Mouse (Mus musculus) adrenal gland, postnatal 4 days (tissue): Measurements from ENCODE around the gene Nek5. TPM values are rescaled to one million over a fixed set of nuclear protein-coding genes. Genes with fewer than 3 reads are reported as not detected.
A peak's percentile ranks its signal among the peaks of the same experiment; 100 is the strongest.
"Not testable (repeated sequence)": the region's sequence is repeated elsewhere in the genome, so short reads cannot be mapped to it uniquely, and the experiment has no call there.

Source experiments
- DNase-seq, 2 experiments: peaks; one replicate each; pipeline ENCODE4 v3.0.0; 2021 to 2022; ENCODE audit warnings: low spot score in 2 of 2, mixed read lengths in 2 of 2
- long read RNA-seq, 2 experiments: library from polyadenylated mRNA; stranded (forward); transcript quantifications; one replicate each; pipeline ENCODE4 v2.0.0; 2021
- total RNA-seq, 2 experiments: library from RNA; stranded (reverse); gene quantifications; 2 replicates each; pipeline ENCODE4 v1.2.3; 2021

Gene Nek5
- 1 to 10 TPM; 3.1 to 3.3 TPM for total RNA-seq
- long read RNA-seq, experiment 1, partial matches to known transcripts, result 2 of 4 reads
- long read RNA-seq, experiment 1, other reads (novel, unspliced or antisense), result 2 of 4 reads
- long read RNA-seq, experiment 2, partial matches to known transcripts, result 1 of 5 reads
- long read RNA-seq, experiment 2, other reads (novel, unspliced or antisense), result 3 of 5 reads

DNA sequence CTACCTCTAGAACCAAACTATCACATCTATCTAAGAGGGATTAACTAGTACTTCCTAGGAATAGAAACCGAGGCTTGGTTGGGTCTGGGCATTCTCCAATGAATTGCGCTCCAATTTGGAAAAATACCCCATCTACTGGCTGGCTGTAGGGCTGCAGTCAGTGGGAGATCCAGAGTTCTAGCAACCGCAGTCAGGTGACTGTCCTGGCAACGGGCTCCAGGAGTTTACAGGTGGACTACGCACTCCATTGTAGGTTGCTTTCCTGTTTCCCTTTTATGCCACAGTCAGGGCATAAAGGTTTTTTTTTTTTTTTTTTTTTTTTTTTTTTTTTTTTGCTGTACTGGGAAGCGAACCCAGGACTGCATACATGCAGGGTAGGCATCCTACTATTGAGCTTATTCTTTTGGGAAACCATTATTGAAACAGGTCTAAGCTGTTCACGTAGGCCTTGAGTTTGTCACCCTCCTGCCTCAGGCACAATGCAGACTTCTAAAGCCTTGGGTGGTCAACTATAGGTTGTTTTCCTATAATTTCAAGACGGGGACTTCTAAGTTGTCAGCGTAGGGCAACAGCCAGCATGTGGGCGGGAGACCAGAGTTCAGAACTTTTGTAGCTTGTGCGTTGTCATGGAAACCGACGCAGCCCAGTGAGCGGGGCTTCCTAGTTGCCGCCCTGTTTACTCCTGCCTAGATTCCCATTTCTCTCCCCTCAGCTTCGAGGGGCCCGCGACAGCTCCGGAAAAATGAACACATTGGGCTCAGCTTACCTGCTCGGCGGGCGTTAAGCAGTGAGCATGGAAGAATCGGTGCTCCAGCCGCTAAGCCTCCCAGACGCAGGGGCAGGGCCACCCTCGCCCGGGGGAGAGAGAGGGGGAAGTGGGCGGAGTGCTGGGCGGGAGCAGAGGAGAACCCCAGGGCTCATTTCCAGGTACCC is at the start of gene Nek5:
Nek5 (minus strand) TSS at position 834 of the 933 bp plus-strand sequence.
- DNase-seq, result peak; percentile 12 to 19

DNA sequence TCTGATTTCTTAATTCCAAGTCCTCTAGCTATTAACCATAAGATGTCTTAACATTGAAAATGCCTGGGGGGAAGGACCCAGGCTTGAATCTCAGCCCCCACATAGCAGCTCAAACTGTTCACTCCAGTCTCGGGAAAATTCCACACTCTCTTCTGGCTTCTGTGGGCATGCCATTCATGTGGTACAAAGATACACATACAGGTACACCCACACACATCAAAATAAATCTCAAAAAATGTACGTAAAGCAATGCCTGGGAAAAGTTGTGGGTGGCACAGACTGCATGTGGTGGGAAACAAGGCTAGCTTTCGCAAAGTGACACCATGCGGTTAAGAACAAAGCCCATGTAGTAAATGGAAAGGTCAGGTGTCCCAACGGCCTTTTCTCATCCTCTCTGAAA is 44.3 kb upstream of the Nek5 start:
- no peak for DNase-seq

DNA sequence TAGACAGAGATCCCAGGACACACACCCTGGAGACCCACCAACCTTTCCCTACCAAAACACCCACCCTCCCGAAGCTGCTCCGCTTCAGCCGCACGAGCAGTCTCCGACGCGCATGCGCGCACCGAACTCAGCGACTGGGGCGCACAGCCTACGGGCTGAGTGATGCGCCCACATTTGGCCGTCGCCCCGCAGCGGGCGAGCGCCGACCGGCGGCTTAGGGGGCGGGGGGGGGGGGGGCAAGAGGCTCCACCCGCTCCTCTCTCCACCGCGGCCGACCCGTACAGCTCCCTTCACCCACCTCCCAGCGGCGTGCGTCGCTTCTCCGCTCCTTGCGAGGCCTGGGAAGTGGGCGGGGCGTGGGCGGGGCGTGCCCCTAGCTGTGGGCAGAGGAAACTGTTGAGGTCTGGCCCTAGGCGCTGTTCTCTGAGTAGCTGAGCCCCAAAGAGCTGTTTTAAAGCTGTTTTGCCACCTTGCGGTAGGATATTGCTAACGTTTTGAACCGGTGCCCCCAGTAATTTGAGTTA is 41.3 kb upstream of the Nek5 start, which contains the start of gene Nek3:
Nek3 (minus strand) TSS at position 356 of the 524 bp plus-strand sequence.
- peak; percentile 57 to 77 for DNase-seq

DNA sequence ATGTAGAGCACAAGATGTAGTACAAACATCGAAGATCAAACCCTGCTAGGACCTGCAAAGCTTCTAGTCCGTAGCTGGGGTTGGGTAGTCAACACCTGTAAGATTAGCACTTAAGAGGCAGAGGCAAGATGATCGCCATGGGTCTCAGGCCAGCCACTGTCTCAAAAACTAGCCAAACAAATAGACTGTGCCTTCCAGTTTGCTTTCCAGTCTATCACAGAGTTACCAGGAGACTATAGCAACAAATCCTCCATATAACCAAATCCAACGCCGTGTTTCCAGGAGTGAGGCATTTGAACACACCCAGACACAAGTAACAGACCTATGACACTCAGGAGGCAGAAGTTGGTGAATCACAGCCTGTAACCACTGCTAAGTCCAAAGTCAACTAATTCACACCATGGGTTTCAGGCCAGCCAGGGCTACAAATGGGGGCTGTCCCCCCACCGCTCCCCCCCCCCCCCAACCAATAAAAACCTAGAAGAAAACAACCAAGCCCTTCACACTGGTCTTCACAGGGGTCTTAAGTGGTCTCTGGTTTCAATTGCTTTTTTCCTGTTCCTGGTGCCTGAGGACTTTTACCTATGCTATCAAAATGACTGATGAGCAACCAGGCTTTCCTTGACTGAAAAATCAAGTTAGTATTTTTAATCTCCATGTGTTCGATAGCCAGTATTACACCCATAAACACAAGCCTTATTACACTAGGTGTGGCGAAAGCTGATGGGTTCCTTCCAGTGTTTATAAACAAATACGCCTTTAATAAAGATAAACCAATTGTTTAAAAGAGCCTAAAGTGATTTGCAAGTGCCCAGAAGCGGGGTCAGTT is 40.6 kb upstream of the Nek5 start:
- DNase-seq, result no peak

DNA sequence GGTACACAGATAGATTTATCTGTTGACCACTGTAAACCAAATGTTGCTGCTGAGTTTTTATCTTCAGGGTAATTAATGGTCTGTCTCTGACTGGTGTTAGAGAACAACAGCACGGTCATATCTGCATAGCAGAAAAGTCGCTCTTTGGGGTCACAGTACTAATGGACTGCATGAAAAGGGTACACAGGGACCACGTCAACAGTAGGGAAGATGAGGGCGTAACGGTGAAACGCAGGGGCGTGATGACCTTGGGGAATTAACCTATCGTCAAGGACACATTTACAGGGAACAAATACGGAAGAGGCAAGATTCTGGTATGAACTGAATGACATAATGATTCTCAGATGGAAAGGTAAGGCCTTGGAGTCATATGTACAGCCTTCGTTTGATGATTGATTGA is 39.6 kb upstream of the Nek5 start:
- DNase-seq, result no peak

DNA sequence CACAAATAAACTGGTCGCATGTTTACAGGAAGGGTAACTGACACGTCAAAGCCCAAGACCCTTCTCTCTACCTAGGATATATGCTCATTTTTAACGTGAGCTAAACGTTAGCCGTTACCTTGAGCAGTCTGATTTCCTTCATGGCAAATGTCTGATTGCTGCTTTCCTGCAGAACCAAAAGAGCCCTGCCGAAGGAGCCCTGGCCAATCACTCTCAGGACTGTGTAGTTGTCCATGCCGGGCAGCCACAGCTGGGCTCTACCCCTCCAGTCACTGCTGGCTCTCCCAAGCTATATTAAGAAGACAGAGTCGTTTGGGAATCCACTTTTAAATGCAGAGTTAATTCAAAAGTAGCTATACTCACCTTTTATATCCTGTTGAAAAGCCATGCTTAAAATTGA is 37.4 kb upstream of the Nek5 start:
- DNase-seq, result no peak

DNA sequence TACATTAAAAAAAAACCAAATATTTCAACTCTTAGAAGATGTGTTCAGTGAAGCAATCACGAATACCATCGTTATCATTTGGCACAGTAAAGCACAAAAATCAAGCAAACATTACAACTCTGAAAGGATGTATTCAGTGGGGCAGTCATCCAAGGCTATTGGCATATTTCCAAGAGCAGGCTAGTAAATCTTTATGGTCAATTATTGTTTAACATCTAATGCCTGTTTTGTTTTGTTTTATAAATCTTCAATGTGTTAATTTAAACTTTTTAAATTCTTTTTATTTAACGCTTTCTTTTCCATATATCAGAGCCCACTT is 25.5 kb upstream of the Nek5 start:
- DNase-seq, result no peak

DNA sequence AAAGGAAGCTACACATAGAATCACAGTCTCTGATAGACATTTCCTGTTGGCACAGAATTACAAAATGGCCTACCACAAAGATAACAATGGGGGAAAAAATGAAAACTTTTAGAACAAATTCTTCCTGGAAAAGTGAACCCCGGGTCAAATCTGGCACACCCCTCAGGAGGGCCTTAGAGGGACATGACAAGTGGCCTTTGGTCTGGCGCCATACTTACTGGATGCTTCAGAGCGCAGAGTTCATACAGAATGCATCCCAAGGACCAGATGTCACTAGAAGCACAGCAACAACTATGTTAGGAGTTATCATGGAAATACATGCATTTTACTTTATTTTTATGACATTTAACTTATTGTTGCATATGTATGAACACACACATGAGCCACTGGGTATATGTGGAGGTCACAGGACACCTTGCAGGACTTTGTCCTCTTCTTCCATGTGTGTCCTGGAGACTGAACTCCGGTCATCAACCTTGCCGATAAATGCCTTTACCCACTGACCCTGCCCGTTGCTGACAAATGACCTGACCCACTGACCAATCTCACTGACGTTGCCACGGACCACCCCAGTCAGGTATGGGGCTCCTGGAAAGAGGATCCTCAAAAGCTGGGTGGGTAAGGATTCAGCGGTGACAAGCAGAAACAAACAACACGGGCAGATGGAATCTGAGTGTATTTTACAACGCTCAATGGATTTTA is 24.9 kb upstream of the Nek5 start:
- no peak for DNase-seq

DNA sequence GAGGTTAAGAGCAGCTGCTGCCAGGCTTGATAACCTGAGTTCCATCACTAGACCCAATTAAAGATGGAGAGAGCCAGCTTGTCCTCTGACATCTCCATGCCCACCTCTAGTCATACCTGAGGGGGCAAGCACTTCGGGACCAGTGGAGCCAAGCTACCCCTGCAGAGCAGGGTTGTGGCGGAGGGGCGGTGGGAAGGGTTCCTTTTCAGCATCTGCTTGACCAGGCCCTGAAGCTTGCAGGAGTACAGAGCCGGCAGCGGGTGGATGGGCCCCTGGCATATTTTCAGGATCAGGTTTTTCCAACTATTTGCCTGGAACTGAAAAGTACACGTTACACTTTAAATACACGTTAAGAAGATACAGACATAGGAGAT is 23.5 kb upstream of the Nek5 start:
- no peak for DNase-seq

DNA sequence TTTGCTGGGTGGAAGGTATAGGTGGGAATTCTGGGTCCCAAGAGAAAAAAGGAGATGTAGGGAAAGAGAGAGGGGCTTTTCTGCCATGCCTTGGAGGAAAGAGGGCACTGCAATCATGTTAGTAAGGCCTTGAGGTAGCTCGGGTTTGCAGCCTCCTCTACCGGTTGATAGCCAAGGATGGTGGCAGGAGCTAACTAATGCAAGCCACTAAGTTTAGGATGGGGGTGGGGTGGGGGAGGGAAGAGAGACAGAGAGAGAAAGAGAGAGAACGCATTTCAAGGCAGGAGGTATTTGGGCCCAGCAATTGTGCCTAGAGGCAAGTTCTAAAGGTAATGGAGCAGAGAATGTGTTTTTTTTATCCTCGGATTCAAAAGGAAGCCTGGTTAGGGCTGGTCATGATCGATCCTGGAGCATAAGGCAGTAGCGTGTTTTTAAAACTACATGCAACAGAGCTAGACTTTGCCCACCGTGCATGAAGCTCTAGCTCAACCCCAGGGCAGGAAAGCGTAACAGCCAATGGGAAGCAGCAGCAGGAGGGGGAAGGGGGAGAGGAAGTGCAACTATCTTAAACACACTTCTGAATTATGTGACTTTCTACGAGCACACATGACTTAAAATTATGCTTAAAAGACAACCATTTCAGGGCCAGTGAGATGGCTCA is 23.0 kb upstream of the Nek5 start:
- no peak for DNase-seq

DNA sequence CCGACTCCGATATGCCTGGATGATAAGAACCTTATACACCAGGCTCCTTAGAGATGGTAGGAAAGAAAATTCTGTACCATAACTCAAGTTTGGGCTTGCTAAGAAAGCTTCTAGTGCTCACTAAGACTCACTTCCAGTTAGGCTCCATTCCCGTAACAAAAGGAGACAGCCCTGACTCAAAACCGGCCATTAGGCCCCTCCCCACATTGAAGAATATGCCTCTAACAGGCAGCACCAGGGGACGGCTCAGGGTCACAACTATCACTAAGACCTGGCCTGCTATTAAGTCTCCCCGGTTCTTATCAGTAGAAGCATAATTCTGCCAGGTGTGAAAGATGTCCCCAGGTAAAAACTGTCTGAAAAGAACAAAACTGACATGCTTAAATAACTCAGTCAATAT is 21.0 kb upstream of the Nek5 start:
- DNase-seq, result no peak

DNA sequence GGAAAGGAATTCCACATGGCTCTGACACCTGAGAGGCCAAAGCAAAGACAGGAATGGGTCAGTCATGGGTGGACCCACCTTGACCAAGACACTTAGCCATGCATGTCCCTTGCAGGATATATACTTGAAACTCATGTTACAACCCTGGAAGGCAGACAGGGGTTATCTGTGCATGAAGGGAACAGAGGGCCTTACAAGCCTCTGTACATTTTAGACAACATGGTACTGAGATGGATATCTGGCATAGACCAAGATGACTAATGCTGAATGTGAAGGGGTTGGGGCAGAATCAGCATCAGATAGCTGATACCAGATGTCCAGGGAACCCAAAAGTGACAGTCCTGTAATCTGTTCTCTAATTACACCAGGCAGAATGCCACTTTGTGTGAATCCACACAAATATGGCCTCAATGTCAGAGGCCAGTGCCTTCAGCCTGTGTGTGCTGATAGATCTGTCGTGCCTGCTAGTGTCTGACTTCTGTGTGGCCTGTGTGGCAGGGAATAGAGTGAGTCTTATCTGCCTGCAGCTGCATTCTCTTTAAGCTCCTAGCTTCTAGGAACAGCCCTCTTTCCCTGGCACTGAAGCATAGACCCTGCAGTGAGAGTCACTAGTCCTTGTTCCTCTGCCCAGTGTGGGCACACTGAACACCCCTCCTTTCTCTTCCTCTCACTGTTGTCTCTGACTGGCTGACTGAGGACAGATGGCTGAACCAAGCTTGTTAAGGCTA is 19.1 kb upstream of the Nek5 start:
- no peak for DNase-seq

DNA sequence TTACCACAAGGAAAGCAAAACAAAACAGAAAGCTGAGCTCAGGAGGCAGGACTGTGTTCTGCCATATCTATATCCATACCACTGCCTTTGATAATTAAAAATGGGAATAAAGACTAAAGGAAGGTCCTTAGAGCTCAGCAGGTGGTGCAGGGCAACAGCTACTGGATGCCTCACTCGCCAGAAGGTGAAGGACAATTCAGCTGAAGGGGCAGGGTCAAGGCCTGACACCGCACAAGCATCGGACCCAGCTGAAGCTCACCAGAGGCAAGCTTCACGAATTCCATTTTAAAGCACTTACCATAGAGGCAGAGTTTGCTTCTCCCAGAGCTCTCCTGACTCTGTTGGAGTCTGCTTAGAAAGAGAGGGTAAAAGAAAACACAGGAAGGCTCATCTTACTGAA is 17.7 kb upstream of the Nek5 start:
- DNase-seq, result no peak

DNA sequence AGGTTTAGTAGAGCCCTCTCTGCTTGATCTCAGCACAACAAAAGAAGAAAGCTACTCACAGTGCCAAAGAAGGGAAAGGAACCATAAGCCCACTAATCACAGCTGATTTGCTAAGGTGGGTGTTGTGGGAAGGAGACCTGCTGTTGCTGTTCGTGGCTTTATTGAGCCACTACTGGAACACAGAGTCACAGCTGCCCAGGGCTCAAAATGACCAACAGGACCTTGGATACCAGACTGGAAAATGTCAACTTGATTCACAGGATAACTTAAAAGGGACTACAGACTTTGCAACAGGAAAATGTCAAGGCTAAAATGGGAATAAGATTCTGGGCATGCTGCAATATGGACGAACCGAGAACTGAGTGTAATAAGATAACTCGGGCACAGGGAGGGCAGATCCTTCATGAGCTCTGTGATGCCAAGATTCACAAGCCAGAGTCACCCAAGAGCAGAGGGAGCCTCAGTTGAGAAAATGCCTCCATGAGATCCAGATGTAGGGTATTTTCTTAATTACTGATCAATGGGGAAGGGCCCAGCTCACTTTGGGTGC is 17.1 kb upstream of the Nek5 start:
- DNase-seq, result no peak

DNA sequence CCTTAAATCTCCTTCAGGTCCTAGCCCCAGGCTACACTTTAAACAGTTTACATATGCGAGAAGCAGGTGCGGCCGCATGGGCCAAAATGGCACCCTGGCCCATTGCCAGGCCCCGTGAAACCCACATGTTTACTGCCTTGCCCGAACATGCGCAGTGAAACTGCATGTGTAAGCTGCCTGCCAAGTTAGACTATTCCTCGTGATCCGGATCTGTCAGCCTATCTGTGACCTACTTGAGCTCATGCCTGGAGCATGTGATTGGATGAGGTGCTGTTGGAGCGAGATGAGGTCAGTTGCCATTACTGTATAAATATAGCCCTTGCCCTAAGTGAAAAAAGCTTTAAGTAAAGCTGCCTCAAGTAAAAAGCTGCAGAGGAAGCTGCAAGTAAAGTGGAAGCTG is 11.6 kb upstream of the Nek5 start:
- DNase-seq, result not testable (repeated sequence)

DNA sequence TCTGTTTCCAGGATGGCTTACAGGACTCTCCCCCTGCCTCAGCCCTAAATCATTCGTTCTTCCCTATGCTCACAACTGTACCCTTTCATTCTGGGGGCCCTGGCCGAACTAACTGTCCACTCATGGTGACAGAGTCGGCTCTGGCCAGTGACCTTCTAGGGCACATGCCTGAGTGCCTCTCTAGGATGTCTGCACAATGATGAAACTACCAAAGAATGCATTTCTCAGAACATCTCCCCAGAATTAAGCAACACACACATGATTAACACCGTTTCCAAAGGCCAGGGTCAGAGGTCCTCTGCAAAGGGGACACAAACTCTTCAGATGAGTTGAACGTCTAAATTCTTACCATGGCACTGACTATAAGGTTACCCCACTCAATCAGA is 9.9 kb upstream of the Nek5 start:
- no peak for DNase-seq

DNA sequence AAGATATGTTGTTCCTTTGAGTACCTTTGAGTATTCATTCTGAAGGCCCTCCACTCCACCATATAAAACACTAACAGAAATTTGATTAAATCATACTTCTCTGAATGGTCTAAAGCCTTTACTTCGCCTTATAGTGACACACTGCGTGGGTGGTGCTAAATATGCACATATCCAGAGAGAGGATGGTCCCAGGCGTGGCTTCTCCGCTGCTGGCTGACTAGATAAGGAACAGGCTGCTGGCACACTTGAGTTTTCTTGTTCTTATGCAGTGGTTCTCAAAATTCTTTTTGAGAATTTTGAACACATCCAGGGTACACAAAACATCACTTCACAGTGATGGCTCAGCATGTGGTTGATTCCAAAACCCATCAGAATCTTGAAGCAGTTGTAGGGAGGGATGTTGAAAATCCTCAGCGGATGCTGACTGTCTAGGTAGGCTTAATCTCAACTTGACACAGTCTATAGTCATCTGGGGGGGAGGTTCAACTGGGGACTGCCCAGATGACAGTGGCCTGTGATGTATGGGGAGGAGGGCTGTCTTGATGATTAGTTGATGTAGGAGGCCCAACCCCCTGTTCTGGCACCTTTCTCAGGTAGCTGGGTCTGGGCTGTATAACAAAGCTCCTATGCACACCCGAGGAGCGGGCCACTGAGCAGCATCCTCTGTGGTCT is 9.4 kb upstream of the Nek5 start:
- no peak for DNase-seq

DNA sequence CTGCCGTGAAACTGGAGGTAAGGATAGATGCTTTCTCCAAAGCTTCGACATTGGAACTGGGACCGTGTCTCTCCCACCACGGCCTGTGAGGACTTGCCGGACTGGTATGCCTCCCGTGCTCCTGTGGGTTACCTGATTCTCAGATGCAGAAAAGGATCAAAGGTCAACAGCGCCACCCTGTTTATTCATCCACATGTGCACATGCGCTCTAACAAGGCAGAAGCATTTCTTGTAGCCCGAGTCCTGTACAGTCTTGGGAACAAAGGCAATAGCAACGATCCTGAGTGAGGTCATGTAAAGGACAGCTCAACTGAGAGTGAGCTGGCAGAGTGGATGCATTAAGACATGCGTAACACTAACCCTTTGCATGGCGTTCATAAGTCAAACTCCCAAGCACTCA is 7.2 kb upstream of the Nek5 start:
- DNase-seq, result no peak

DNA sequence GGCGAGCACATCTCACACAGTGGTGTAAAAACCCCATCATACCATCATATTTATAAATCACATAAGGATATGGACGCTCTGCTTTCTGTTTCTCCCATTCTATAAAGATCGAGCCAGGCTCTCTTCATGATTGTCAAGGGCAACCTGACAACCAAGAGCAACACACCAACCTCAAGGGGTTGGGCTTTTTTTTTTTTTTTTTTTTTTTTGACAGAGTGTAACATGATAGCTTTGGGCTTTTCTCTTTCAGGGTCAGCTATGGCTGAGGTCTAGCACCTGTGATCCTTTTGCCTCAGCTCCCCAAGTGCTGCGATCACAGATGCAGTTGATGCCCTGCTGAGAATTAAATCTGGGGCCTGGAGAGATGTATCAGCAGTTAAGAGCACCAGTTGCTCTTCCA is 17.8 kb downstream of the Nek5 start:
- no peak for DNase-seq
